Mouse (Mus musculus) thymus, adult 2 months (tissue): ENCODE data around the gene Gpha2. TPM values are rescaled to one million over a fixed set of nuclear protein-coding genes. Genes with fewer than 3 reads are reported as not detected.

Experiments
- DNase-seq: peaks from one replicate; pipeline ENCODE4 v3.0.0; 2021
- H3K27ac ChIP-seq: fragments of 200-500 bp; 2 replicates; pipeline ENCODE4 v1.5.1; 2012; ENCODE audit warnings: low read length, control low read depth; ENCODE audit not compliant: control insufficient read depth, insufficient read depth
- H3K27me3 ChIP-seq: fragments of 200-500 bp; 2 replicates; pipeline ENCODE4 v1.6.1; 2012; ENCODE audit warnings: mild to moderate bottlenecking, low read length, moderate library complexity, mixed read lengths; ENCODE audit not compliant: control insufficient read depth, insufficient read depth
- H3K36me3 ChIP-seq: fragments of 200-500 bp; 2 replicates; pipeline ENCODE4 v1.6.1; 2012; ENCODE audit warnings: mild to moderate bottlenecking, low read length, moderate library complexity; ENCODE audit not compliant: control insufficient read depth, insufficient read depth
- H3K4me1 ChIP-seq: fragments of 200-500 bp; replicated peaks from 2 replicates; pipeline ENCODE4 v1.6.1; 2012; ENCODE audit warnings: low read length; ENCODE audit not compliant: control insufficient read depth, insufficient read depth
- H3K4me3 ChIP-seq: fragments of 200-500 bp; 2 replicates; pipeline ENCODE4 v1.5.1; 2012; ENCODE audit warnings: mild to moderate bottlenecking, low read length, control low read depth, moderate library complexity; ENCODE audit not compliant: control insufficient read depth, insufficient read depth
- CTCF ChIP-seq: fragments of 200-500 bp; IDR thresholded peaks from 2 replicates; pipeline ENCODE4 v1.5.1; 2012; ENCODE audit warnings: mild to moderate bottlenecking, control low read depth, low read length, moderate library complexity, borderline replicate concordance; ENCODE audit not compliant: control insufficient read depth, poor library complexity, insufficient read depth; ENCODE audit errors: extremely low read depth
- POLR2A ChIP-seq: fragments of 200-500 bp; IDR thresholded peaks from 2 replicates; pipeline ENCODE4 v1.6.1; 2012; ENCODE audit warnings: mild to moderate bottlenecking, low read length, control low read depth, moderate library complexity; ENCODE audit not compliant: control insufficient read depth, poor library complexity, insufficient read depth; ENCODE audit errors: extremely low read depth
- WGBS: fragments of 180-500 bp; shearing (Covaris S2); methylation state at CpG from one replicate; pipeline ENCODE4 v1.1.7; 2018; 5-methylcytosine and 5-hydroxymethylcytosine counted together
- polyA plus RNA-seq: library from polyadenylated mRNA; depleted of rRNA; stranded (reverse); fragments of >200 nt; gene quantifications from 2 replicates; pipeline ENCODE4 v1.2.3, GENCODE M21; 2012

The Gpha2 gene
- polyA plus RNA-seq, 1 experiment: 8.9 TPM

DNA sequence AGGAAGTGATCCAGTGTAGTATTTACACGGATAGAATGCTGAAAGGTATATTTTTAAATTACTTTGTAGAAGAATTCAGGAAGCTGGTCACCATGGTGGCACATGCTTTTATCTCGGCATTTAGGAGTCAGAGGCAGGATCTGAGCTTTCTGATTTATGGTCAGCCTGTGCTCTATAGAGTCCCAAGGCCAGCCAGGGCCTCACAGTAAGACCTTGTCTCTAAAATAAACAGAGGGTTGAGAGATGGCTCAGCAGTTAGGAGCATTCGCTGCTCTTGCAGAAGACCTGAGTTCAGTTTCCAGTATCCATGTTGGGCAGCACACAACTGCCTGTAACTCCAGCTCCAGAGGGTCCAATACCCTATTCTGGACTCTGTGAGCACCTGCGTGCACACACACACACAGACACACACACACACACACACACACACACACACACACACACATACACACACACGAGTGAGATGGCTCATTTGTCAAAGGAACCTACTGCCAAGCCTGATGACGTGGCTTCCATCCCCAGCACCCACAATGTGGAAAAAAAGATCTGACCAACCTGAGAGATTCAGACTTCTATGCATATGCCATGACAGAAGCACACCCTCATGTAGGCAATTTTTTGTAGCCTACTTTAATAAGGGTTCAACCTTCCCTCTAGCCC, 10.0 kb upstream of the Gpha2 start:
- no peaks in the 10 kb centered on the region for H3K27me3 ChIP-seq
- TF ChIP-seq CTCF: no peak
- no peaks in the 10 kb centered on the region for H3K4me1 ChIP-seq
- 85% methylated on average over 6 of the region's 6 CpGs for WGBS
- H3K27ac ChIP-seq: no peak overlapping the region
- no peak for DNase-seq
- H3K36me3 ChIP-seq: no peaks in the 10 kb centered on the region
- no peak overlapping the region for H3K4me3 ChIP-seq

DNA sequence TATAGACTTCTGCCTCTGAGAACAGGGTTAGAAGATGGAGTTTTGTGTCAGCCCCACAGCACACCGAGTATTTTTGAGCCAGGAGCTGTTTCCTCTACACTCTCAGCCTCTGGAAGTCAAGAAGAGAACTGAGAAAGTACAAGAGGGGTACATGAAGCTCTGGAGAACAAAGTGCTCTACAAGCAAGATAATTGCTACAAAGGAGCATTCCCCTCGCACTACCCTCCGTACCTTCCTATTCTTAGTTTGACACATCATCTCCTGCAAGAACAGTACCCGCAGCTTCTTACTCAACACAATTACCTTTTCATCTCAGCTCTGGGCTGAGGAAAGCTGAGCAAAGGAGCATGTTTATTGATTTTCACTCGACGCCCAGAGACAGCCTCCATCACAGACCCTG, 7.6 kb upstream of the Gpha2 start:
- Histone ChIP-seq H3K27ac (no peak overlapping the region), H3K4me1 (no peaks in the 10 kb centered on the region), H3K4me3 (no peak overlapping the region), H3K27me3 (no peaks in the 10 kb centered on the region), H3K36me3 (no peaks in the 10 kb centered on the region)
- 88% methylated on average over 6 of the region's 6 CpGs for WGBS
- TF ChIP-seq CTCF (no peak), POLR2A (no peak)
- no peak for DNase-seq

DNA sequence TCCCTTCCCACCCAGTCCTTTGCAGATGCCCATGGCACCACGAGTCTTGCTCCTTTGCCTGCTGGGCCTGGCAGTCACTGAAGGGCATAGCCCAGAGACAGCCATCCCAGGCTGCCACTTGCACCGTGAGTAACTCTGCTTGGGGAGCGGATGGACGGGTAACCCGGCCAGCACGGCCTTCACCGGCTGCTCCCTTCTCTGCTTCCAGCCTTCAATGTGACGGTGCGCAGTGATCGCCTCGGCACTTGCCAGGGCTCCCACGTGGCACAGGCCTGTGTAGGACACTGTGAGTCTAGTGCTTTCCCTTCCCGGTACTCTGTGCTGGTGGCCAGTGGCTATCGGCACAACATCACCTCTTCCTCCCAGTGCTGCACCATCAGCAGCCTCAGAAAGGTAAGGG, 583 bp downstream of the Gpha2 start:
- no peak for DNase-seq
- H3K36me3 ChIP-seq: peaks cover 9% of the 10 kb centered on the region; the same call in 1 of the 2 replicates
- no peaks in the 10 kb centered on the region for H3K4me1 ChIP-seq
- H3K4me3 ChIP-seq: no peak overlapping the region
- TF ChIP-seq POLR2A (no peak), CTCF (no peak)
- 93% methylated on average over 14 of the region's 14 CpGs for WGBS
- no peaks in the 10 kb centered on the region for H3K27me3 ChIP-seq
- no peak overlapping the region for H3K27ac ChIP-seq

DNA sequence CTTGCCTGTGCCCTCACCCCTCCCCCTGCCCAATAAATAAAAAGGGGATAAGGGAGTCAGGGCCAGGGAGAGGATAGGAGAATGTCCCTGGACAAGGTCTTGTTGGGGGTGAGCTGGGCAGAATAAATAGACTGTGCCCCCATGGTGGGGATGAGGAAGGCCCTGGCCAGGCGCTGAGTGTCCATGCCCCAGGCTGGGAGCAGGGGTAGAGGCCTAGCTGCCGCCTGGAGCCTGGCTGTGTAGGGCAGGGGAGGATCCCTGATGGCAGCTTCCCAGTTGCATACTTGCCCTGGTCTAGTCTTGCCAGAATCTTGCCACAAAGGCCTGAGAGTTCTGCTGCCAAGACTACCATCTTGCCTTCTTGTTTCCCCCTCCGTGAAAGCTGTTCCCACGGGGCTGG, 1.7 kb downstream of the Gpha2 start:
- Histone ChIP-seq H3K4me1 (no peaks in the 10 kb centered on the region), H3K4me3 (no peak overlapping the region), H3K36me3 (peaks cover 9% of the 10 kb centered on the region; the same call in 1 of the 2 replicates), H3K27ac (no peak overlapping the region), H3K27me3 (no peaks in the 10 kb centered on the region)
- DNase-seq: no peak
- WGBS: 97% methylated on average over 4 of the region's 4 CpGs
- TF ChIP-seq CTCF (no peak), POLR2A (no peak)

DNA sequence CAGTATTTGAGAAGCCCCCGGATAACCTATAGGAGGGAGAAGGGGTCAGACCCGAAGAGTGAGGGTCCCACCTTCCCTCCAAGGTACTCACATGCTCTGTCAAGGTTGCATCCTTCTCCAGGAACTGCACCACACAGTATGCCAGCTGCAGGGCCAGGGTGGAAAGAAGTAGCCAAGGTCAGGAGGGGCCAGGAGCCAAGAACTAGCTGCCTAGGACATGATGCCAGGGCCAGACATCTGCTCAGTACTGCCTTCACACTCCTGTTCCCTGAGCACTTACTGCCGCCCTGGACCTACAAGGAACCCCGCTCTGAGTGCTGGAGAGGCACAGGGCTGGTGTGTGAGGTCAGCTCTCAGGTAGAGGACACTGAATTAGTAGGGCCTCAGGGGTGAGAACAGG, 4.2 kb downstream of the Gpha2 start:
- H3K27ac ChIP-seq: no peak overlapping the region
- peaks cover 9% of the 10 kb centered on the region; the same call in 1 of the 2 replicates for H3K36me3 ChIP-seq
- TF ChIP-seq CTCF: no peak
- TF ChIP-seq POLR2A: no peak
- WGBS: 94% methylated on average over 4 of the region's 4 CpGs
- no peaks in the 10 kb centered on the region for H3K27me3 ChIP-seq
- H3K4me1 ChIP-seq: peaks cover 14% of the 10 kb centered on the region
- no peak for DNase-seq
- H3K4me3 ChIP-seq: no peak overlapping the region

DNA sequence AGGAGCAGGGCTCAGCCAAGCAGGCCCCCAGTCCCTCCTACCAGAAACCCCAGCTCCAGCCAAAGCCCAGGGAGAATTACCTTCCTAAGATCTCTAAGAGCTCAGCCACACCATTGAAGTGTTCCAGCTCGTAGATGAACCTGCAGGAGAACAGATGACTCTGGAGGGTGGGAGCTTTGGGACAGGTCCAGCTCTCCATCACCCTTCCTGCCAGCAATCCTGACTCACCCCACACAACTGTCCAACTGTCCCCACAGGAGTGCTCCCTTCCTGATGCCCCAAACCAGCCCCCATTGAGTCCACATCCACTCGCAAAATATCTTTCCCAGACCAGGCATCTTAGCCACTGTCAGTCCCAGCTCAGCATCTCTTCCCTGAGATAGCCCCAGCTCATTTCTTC, 4.9 kb downstream of the Gpha2 start:
- TF ChIP-seq POLR2A (no peak), CTCF (no peak)
- 96% methylated on average over 2 of the region's 2 CpGs for WGBS
- Histone ChIP-seq H3K4me1 (peaks cover 14% of the 10 kb centered on the region), H3K36me3 (peaks cover 9% of the 10 kb centered on the region; the same call in 1 of the 2 replicates), H3K4me3 (no peak overlapping the region), H3K27me3 (no peaks in the 10 kb centered on the region), H3K27ac (no peak overlapping the region)
- no peak for DNase-seq

DNA sequence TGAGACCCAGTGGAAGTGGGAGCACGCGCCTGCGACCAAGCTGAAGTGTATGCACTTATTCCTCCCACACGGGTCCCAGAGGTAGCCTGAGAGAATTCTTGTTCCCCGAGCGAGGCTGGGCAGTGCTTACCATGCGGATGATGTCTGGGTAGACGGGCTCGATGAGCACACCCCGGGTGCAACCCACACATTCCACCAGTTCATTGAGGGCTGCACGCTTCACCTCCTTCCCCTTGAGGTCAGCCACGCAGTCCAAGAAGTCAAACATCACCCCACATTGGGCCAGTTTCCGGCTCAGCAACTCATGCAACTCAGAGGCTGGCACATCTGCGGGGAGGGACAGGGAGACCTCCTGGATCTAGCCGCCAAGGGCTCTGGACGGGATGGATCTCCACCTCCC, 7.5 kb downstream of the Gpha2 start:
- Histone ChIP-seq H3K4me3 (no peak overlapping the region), H3K27ac (no peak overlapping the region), H3K4me1 (peaks cover 19% of the 10 kb centered on the region), H3K27me3 (no peaks in the 10 kb centered on the region), H3K36me3 (peaks cover 3% of the 10 kb centered on the region; the same call in 1 of the 2 replicates)
- no peak for TF ChIP-seq POLR2A
- TF ChIP-seq CTCF: no peak
- WGBS: 84% methylated on average over 16 of the region's 16 CpGs
- DNase-seq: no peak
